Mouse (Mus musculus) C2C12 (cell line): Measurements from ENCODE around the gene Prr3.

ENCODE experiments used
- CTCF ChIP-seq: IDR thresholded peaks from one replicate; pipeline ENCODE4 v1.5.1; 2011; ENCODE audit not compliant: control insufficient read depth, insufficient read depth, insufficient read length
- USF1 ChIP-seq: IDR thresholded peaks from one replicate; pipeline ENCODE4 v1.6.1; 2011; ENCODE audit warnings: low read depth, mild to moderate bottlenecking, control low read depth, moderate library complexity

GRCm38 (mm10) chr17:36022922-36023321, 42.9 kb upstream of the Prr3 start:
- TF ChIP-seq CTCF (no peak), USF1 (no peak)
